Mouse (Mus musculus) heart, postnatal 0 days (tissue): ENCODE data around the gene Gm3625. TPM values are rescaled to one million over a fixed set of nuclear protein-coding genes. Genes with fewer than 3 reads are reported as not detected.
"Not testable (repeated sequence)": the region's sequence is repeated elsewhere in the genome, so short reads cannot be mapped to it uniquely, and the experiment has no call there.

ENCODE experiments used
- ATAC-seq: fragments of 200-750 bp; cut with Nextera tagmentation; 2 replicates; pipeline ENCODE4 v1.8.0; 2017; ENCODE audit warnings: low read depth, moderate number of reproducible peaks, moderate library complexity; ENCODE audit not compliant: insufficient read depth
- DNase-seq: peaks from one replicate; pipeline ENCODE4 v3.0.0-alpha.2; 2016; ENCODE audit warnings: low spot score
- H3K27ac ChIP-seq: fragments of 300-500 bp; sonication (generic); 2 replicates; pipeline ENCODE4 v1.5.1; 2014; ENCODE audit warnings: low read depth, mild to moderate bottlenecking
- H3K27me3 ChIP-seq: fragments of 300-500 bp; sonication (generic); 2 replicates; pipeline ENCODE4 v1.6.1; 2014; ENCODE audit warnings: low read length, mixed read lengths; ENCODE audit not compliant: control insufficient read depth, insufficient read depth
- H3K36me3 ChIP-seq: fragments of 300-500 bp; sonication (generic); replicated peaks from 2 replicates; pipeline ENCODE4 v1.6.1; 2014; ENCODE audit warnings: low read length, mixed read lengths; ENCODE audit not compliant: control insufficient read depth, insufficient read depth
- H3K4me1 ChIP-seq: fragments of 300-500 bp; sonication (generic); 2 replicates; pipeline ENCODE4 v1.6.1; 2014; ENCODE audit warnings: antibody characterized with exemption; ENCODE audit not compliant: control insufficient read depth, insufficient read depth
- H3K4me2 ChIP-seq: fragments of 300-500 bp; sonication (generic); 2 replicates; pipeline ENCODE4 v1.6.1; 2014; ENCODE audit warnings: low read depth, mild to moderate bottlenecking, low read length, moderate library complexity
- H3K4me3 ChIP-seq: fragments of 300-500 bp; sonication (generic); 2 replicates; pipeline ENCODE4 v1.5.1; 2014; ENCODE audit warnings: low read depth, low read length
- H3K9ac ChIP-seq: fragments of 300-500 bp; sonication (generic); replicated peaks from 2 replicates; pipeline ENCODE4 v1.6.1; 2014; ENCODE audit warnings: low read depth, low read length, mixed read lengths
- H3K9me3 ChIP-seq: fragments of 300-500 bp; sonication (generic); replicated peaks from 2 replicates; pipeline ENCODE4 v1.6.1; 2016; ENCODE audit warnings: low read length; ENCODE audit not compliant: control insufficient read depth
- CTCF ChIP-seq: IDR thresholded peaks from 2 replicates; pipeline ENCODE4 v1.5.1; 2016; ENCODE audit warnings: antibody characterized with exemption, control low read depth, low read depth
- EP300 ChIP-seq: IDR thresholded peaks from 2 replicates; pipeline ENCODE4 v1.6.1; 2016; ENCODE audit warnings: antibody characterized with exemption, low read depth
- WGBS: fragments of 180-500 bp; shearing (Covaris S2); extraction: QIAGEN DNeasy Blood & Tissue Kit; methylation state at CpG from one replicate; pipeline ENCODE4 v1.1.7; 2014; 5-methylcytosine and 5-hydroxymethylcytosine counted together
- polyA plus RNA-seq: library from polyadenylated mRNA; unstranded; fragments of >200 nt; fragmentation: Nextera tagmentation; extraction: Ambion mirVana; gene quantifications from 2 replicates; pipeline ENCODE4 v1.2.1, GENCODE M21; 2015
- total RNA-seq: library from RNA; depleted of rRNA; stranded (reverse); fragments of >200 nt; gene quantifications from 2 replicates; pipeline ENCODE4 v1.2.3, GENCODE M21; 2014; ENCODE audit warnings: low replicate concordance

Gene Gm3625
- total and polyA plus RNA-seq, 2 experiments from 2014 or later = not detected

- ATAC-seq (peak; percentile 17; the same call in 1 of the 2 replicates), DNase-seq (no peak)
- Histone ChIP-seq H3K36me3 (no peaks in the 10 kb centered on the region), H3K27ac (no peak overlapping the region), H3K9me3 (no peaks in the 10 kb centered on the region), H3K4me3 (no peak overlapping the region), H3K27me3 (no peaks in the 10 kb centered on the region), H3K9ac (no peak overlapping the region), H3K4me1 (peaks cover 19% of the 10 kb centered on the region; the same call in 1 of the 2 replicates), H3K4me2 (no peak overlapping the region)
- WGBS = 51% methylated on average over 3 of the region's 3 CpGs
- no peak for TF ChIP-seq CTCF
- TF ChIP-seq EP300 = no peak
Measured at GRCm38 (mm10) chr12:4557436-4557835, 35.3 kb downstream of the Gm3625 start.

GRCm38 (mm10) chr12:4556891-4557290, 35.8 kb downstream of the Gm3625 start:
- WGBS = 82% methylated on average over 9 of the region's 9 CpGs
- H3K4me2 ChIP-seq = no peak overlapping the region
- no peak overlapping the region for H3K9ac ChIP-seq
- DNase-seq (no peak), ATAC-seq (no peak)
- no peaks in the 10 kb centered on the region for H3K9me3 ChIP-seq
- no peak overlapping the region for H3K4me3 ChIP-seq
- no peaks in the 10 kb centered on the region for H3K27me3 ChIP-seq
- H3K27ac ChIP-seq = no peak overlapping the region
- TF ChIP-seq CTCF (no peak), EP300 (no peak)
- no peaks in the 10 kb centered on the region for H3K36me3 ChIP-seq
- H3K4me1 ChIP-seq = peaks cover 19% of the 10 kb centered on the region; the same call in 1 of the 2 replicates

GRCm38 (mm10) chr12:4555451-4555850, 37.3 kb downstream of the Gm3625 start:
- Histone ChIP-seq H3K4me1 (peaks cover 25% of the 10 kb centered on the region; the same call in 1 of the 2 replicates), H3K4me2 (no peak overlapping the region), H3K36me3 (no peaks in the 10 kb centered on the region), H3K27ac (no peak overlapping the region), H3K4me3 (no peak overlapping the region), H3K9me3 (no peaks in the 10 kb centered on the region), H3K9ac (no peak overlapping the region), H3K27me3 (no peaks in the 10 kb centered on the region)
- ATAC-seq (no peak), DNase-seq (no peak)
- TF ChIP-seq CTCF = no peak
- TF ChIP-seq EP300 = no peak
- WGBS = 78% methylated on average over 5 of the region's 6 CpGs

GRCm38 (mm10) chr12:4553704-4554103, 39.0 kb downstream of the Gm3625 start:
- 74% methylated on average over 3 of the region's 3 CpGs for WGBS
- not testable (repeated sequence) for H3K9me3 ChIP-seq, H3K27ac ChIP-seq, H3K4me2 ChIP-seq, DNase-seq, ATAC-seq, H3K36me3 ChIP-seq, H3K4me3 ChIP-seq, H3K9ac ChIP-seq, H3K27me3 ChIP-seq
- H3K4me1 ChIP-seq = peaks cover 22% of the 10 kb centered on the region; the same call in 1 of the 2 replicates

DNA sequence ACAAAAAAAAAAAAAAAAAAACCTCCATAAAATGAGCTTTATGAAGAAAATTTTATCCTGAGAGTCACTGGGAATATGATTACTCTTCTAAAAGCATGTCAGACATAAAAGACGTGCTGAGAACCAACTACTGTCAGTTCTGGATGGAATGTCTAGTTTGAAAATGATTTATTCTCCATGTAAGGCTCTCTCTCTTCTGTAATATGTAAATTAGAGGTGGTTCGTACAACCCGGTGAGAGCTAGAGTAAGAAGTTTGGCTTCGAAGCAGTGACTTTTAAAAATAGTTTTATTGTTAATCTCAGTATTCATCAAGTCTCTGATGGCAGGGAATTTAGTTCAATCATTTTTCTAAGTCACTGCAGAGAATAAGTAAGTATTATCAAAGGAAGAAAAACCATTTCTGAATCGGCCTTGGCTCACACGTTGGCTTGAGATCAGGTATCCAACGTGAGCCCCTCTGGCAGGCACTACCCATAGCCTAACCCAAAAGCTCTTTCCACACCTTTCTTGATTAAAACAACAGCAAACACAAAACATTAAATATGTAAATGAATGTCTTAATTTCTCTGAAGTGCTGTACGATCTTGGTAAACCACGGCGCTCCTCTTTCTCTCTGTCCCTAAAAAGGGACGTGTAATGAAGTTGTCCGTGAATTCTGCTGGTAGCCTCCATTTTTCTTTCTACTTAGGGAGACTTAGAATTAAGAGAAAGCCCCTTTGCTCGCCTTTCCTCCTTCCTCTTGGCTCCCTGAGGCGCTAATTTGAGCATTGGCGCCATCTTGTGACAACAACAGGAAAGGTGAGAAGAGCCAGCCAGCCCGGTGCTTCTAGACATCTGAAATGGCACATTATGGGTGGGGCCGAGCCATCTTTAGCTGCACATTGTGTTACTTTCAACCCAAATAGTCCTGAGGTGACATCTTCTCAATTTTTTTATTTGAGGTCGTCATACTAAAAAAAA, 44.4 kb downstream of the Gm3625 start:
- no peak overlapping the region for H3K9ac ChIP-seq
- 0 out of 2 replicates have a peak, but pooled peaks cover 6% of the 10 kb centered on the region for H3K4me1 ChIP-seq
- 20% methylated on average over 18 of the region's 18 CpGs for WGBS
- peak; percentile 82 for DNase-seq
- peak; percentile 90 for TF ChIP-seq CTCF
- TF ChIP-seq EP300 = no peak
- H3K27me3 ChIP-seq = 0 out of 2 replicates have a peak, but pooled peaks cover 2% of the 10 kb centered on the region
- ATAC-seq = peak; percentile 41; the same call in 1 of the 2 replicates
- H3K4me2 ChIP-seq = peak overlapping the region; percentile 52
- no peaks in the 10 kb centered on the region for H3K9me3 ChIP-seq
- H3K4me3 ChIP-seq = no peak overlapping the region
- H3K36me3 ChIP-seq = no peaks in the 10 kb centered on the region
- H3K27ac ChIP-seq = no peak overlapping the region
